Mouse (Mus musculus): ENCODE measurements around the gene Cnot9. TPM values are rescaled to one million over a fixed set of nuclear protein-coding genes. Genes with fewer than 3 reads are reported as not detected.

Cnot9 gene
- polyA plus RNA-seq, 1 experiment from 2014 or later: 39.7 TPM

Other genes starting within 250 kb of the Cnot9 start
- 0.20 TPM in 1 of 2 replicates, not detected in the other for gene Gpbar1, start 227.5 kb upstream of the Cnot9 start, polyA plus RNA-seq (2015; fragmentation: Nextera tagmentation; extraction: Ambion mirVana)
- 237 and 241 TPM in 2 replicates for gene Aamp, start 221.3 kb upstream of the Cnot9 start, polyA plus RNA-seq (2015; fragmentation: Nextera tagmentation; extraction: Ambion mirVana)
- 166 and 167 TPM in 2 replicates for gene Pnkd, start 221.1 kb upstream of the Cnot9 start, polyA plus RNA-seq (2015; fragmentation: Nextera tagmentation; extraction: Ambion mirVana)
- gene Tmbim1, start 200.4 kb upstream of the Cnot9 start, polyA plus RNA-seq (2015; fragmentation: Nextera tagmentation; extraction: Ambion mirVana): 11.7 and 12.2 TPM in 2 replicates
- gene Catip, start 143.9 kb upstream of the Cnot9 start, polyA plus RNA-seq (2015; fragmentation: Nextera tagmentation; extraction: Ambion mirVana): 2.2 and 2.8 TPM in 2 replicates
- gene Slc11a1, start 130.9 kb upstream of the Cnot9 start, polyA plus RNA-seq (2015; fragmentation: Nextera tagmentation; extraction: Ambion mirVana): 2.6 and 3.3 TPM in 2 replicates
- 19.0 and 20.0 TPM in 2 replicates for gene Ctdsp1, start 114.5 kb upstream of the Cnot9 start, polyA plus RNA-seq (2015; fragmentation: Nextera tagmentation; extraction: Ambion mirVana)
- gene Vil1, start 96.7 kb upstream of the Cnot9 start, polyA plus RNA-seq (2015; fragmentation: Nextera tagmentation; extraction: Ambion mirVana): 0.19 and 0.22 TPM in 2 replicates
- gene Plcd4, start 36.8 kb downstream of the Cnot9 start, polyA plus RNA-seq (2015; fragmentation: Nextera tagmentation; extraction: Ambion mirVana): 6.8 and 9.3 TPM in 2 replicates
- 20.7 and 24.4 TPM in 2 replicates for gene Usp37, start 38.2 kb downstream of the Cnot9 start, polyA plus RNA-seq (2015; fragmentation: Nextera tagmentation; extraction: Ambion mirVana)
- gene Zfp142, start 82.2 kb downstream of the Cnot9 start, polyA plus RNA-seq (2015; fragmentation: Nextera tagmentation; extraction: Ambion mirVana): 6.8 and 8.5 TPM in 2 replicates
- 23.0 and 23.7 TPM in 2 replicates for gene Bcs1l, start 82.2 kb downstream of the Cnot9 start, polyA plus RNA-seq (2015; fragmentation: Nextera tagmentation; extraction: Ambion mirVana)
- 46.8 and 48.5 TPM in 2 replicates for gene Rnf25, start 95.3 kb downstream of the Cnot9 start, polyA plus RNA-seq (2015; fragmentation: Nextera tagmentation; extraction: Ambion mirVana)
- gene Stk36, start 95.4 kb downstream of the Cnot9 start, polyA plus RNA-seq (2015; fragmentation: Nextera tagmentation; extraction: Ambion mirVana): 17.6 and 17.7 TPM in 2 replicates
- gene Ttll4, start 155.7 kb downstream of the Cnot9 start, polyA plus RNA-seq (2015; fragmentation: Nextera tagmentation; extraction: Ambion mirVana): 5.3 and 8.8 TPM in 2 replicates
- gene Cyp27a1, start 207.5 kb downstream of the Cnot9 start, polyA plus RNA-seq (2015; fragmentation: Nextera tagmentation; extraction: Ambion mirVana): 2.4 and 3.5 TPM in 2 replicates
- gene Prkag3, start 243.2 kb downstream of the Cnot9 start, polyA plus RNA-seq (2015; fragmentation: Nextera tagmentation; extraction: Ambion mirVana): 0.13 and 0.36 TPM in 2 replicates

All from hindbrain, embryonic 16.5 days (tissue).